Mouse (Mus musculus) kidney, postnatal 0 days (tissue): ENCODE results near the gene Arpp19. TPM values are rescaled to one million over a fixed set of nuclear protein-coding genes. Genes with fewer than 3 reads are reported as not detected.

Experiments
- ATAC-seq: fragments of 200-750 bp; cut with Nextera tagmentation; replicated peaks from 2 replicates; pipeline ENCODE4 v1.8.0; 2017; ENCODE audit warnings: low read depth, moderate number of reproducible peaks, moderate TSS enrichment, moderate library complexity; ENCODE audit not compliant: low FRiP score
- DNase-seq: peaks from one replicate; pipeline ENCODE4 v3.0.0-alpha.2; 2016; ENCODE audit warnings: low spot score
- H3K27ac ChIP-seq: fragments of 300-500 bp; sonication (generic); 2 replicates; pipeline ENCODE4 v1.5.1; 2014; ENCODE audit warnings: mild to moderate bottlenecking
- H3K27me3 ChIP-seq: fragments of 300-500 bp; sonication (generic); 2 replicates; pipeline ENCODE4 v1.6.1; 2014; ENCODE audit warnings: low read length, mixed read lengths; ENCODE audit not compliant: insufficient read depth
- H3K36me3 ChIP-seq: fragments of 300-500 bp; sonication (generic); 2 replicates; pipeline ENCODE4 v1.6.1; 2014; ENCODE audit warnings: low read length, mixed read lengths; ENCODE audit not compliant: insufficient read depth
- H3K4me1 ChIP-seq: fragments of 300-500 bp; sonication (generic); replicated peaks from 2 replicates; pipeline ENCODE4 v1.6.1; 2014; ENCODE audit warnings: antibody characterized with exemption, low read length, mixed read lengths; ENCODE audit not compliant: insufficient read depth
- H3K4me2 ChIP-seq: fragments of 300-500 bp; sonication (generic); 2 replicates; pipeline ENCODE4 v1.6.1; 2014; ENCODE audit warnings: mild to moderate bottlenecking, low read length, moderate library complexity, mixed read lengths
- H3K4me3 ChIP-seq: fragments of 300-500 bp; sonication (generic); replicated peaks from 2 replicates; pipeline ENCODE4 v1.5.1; 2014; ENCODE audit warnings: low read depth, low read length
- H3K9ac ChIP-seq: fragments of 300-500 bp; sonication (generic); 2 replicates; pipeline ENCODE4 v1.6.1; 2014; ENCODE audit warnings: low read depth, low read length
- H3K9me3 ChIP-seq: fragments of 300-500 bp; sonication (generic); replicated peaks from 2 replicates; pipeline ENCODE4 v1.6.1; 2016; ENCODE audit warnings: low read length, inconsistent platforms, mixed read lengths
- CTCF ChIP-seq: IDR thresholded peaks from 2 replicates; pipeline ENCODE4 v1.5.1; 2016; ENCODE audit warnings: antibody characterized with exemption, low read depth, mild to moderate bottlenecking, moderate library complexity
- WGBS: fragments of 180-500 bp; shearing (Covaris S2); extraction: QIAGEN DNeasy Blood & Tissue Kit; methylation state at CpG from one replicate; pipeline ENCODE4 v1.1.7; 2014; 5-methylcytosine and 5-hydroxymethylcytosine counted together
- polyA plus RNA-seq: library from polyadenylated mRNA; unstranded; fragments of >200 nt; fragmentation: Nextera tagmentation; extraction: Ambion mirVana; gene quantifications from 2 replicates; pipeline ENCODE4 v1.2.1, GENCODE M21; 2015

The Arpp19 gene
- polyA plus RNA-seq, 1 experiment from 2014 or later: 366 TPM

- no peaks in the 10 kb centered on the region for H3K9me3 ChIP-seq
- no peaks in the 10 kb centered on the region for H3K27me3 ChIP-seq
- H3K4me3 ChIP-seq: no peak overlapping the region
- no peak overlapping the region for H3K9ac ChIP-seq
- no peak for TF ChIP-seq CTCF
- DNase-seq: no peak
- H3K36me3 ChIP-seq: peaks cover 4% of the 10 kb centered on the region; the same call in 1 of the 2 replicates
- no peak overlapping the region for H3K27ac ChIP-seq
- 75% methylated on average over 6 of the region's 6 CpGs for WGBS
- H3K4me2 ChIP-seq: no peak overlapping the region
- no peak for ATAC-seq
- H3K4me1 ChIP-seq: no peaks in the 10 kb centered on the region
These were observed 36.4 kb upstream of the Arpp19 start for GRCm38 (mm10) chr9:75001006-75001405.

- Histone ChIP-seq H3K36me3 (peaks cover 6% of the 10 kb centered on the region; the same call in 1 of the 2 replicates), H3K4me2 (no peak overlapping the region), H3K4me1 (no peaks in the 10 kb centered on the region), H3K9me3 (no peaks in the 10 kb centered on the region), H3K9ac (no peak overlapping the region), H3K27ac (no peak overlapping the region), H3K4me3 (no peak overlapping the region), H3K27me3 (no peaks in the 10 kb centered on the region)
- ATAC-seq (no peak), DNase-seq (peak; percentile 58)
- WGBS: 64% methylated on average over 5 of the region's 5 CpGs
- no peak for TF ChIP-seq CTCF
These were observed 35.7 kb upstream of the Arpp19 start for GRCm38 (mm10) chr9:75001611-75002204.

- no peak overlapping the region for H3K4me3 ChIP-seq
- H3K9ac ChIP-seq: no peak overlapping the region
- H3K4me2 ChIP-seq: no peak overlapping the region
- DNase-seq (no peak), ATAC-seq (no peak)
- TF ChIP-seq CTCF: no peak
- peaks cover 6% of the 10 kb centered on the region; the same call in 1 of the 2 replicates for H3K36me3 ChIP-seq
- 58% methylated on average over 3 of the region's 3 CpGs for WGBS
- no peak overlapping the region for H3K27ac ChIP-seq
- no peaks in the 10 kb centered on the region for H3K4me1 ChIP-seq
- no peaks in the 10 kb centered on the region for H3K27me3 ChIP-seq
- no peaks in the 10 kb centered on the region for H3K9me3 ChIP-seq
These were observed 35.2 kb upstream of the Arpp19 start for GRCm38 (mm10) chr9:75002262-75002661.

GRCm38 (mm10) chr9:75004203-75004602 lies 33.2 kb upstream of the Arpp19 start:
- no peak for TF ChIP-seq CTCF

GRCm38 (mm10) chr9:75016591-75016990 lies 20.8 kb upstream of the Arpp19 start:
- Histone ChIP-seq H3K9me3 (no peaks in the 10 kb centered on the region), H3K27me3 (no peaks in the 10 kb centered on the region), H3K4me3 (no peak overlapping the region), H3K9ac (no peak overlapping the region), H3K27ac (no peak overlapping the region), H3K4me1 (no peaks in the 10 kb centered on the region), H3K4me2 (no peak overlapping the region), H3K36me3 (peaks cover 14% of the 10 kb centered on the region; the same call in 1 of the 2 replicates)
- WGBS: 92% methylated on average over 2 of the region's 2 CpGs
- no peak for DNase-seq
- no peak for TF ChIP-seq CTCF
- no peak for ATAC-seq

More at GRCm38 (mm10) chr9:75004203-75004602, 33.2 kb upstream of the Arpp19 start:
- no peaks in the 10 kb centered on the region for H3K27me3 ChIP-seq
- peaks cover 10% of the 10 kb centered on the region for H3K36me3 ChIP-seq
- no peak overlapping the region for H3K4me2 ChIP-seq
- H3K27ac ChIP-seq: no peak overlapping the region
- H3K9me3 ChIP-seq: no peaks in the 10 kb centered on the region
- ATAC-seq (no peak), DNase-seq (no peak)
- H3K4me1 ChIP-seq: no peaks in the 10 kb centered on the region
- H3K9ac ChIP-seq: no peak overlapping the region
- no peak overlapping the region for H3K4me3 ChIP-seq
- WGBS: 90% methylated on average over 10 of the region's 10 CpGs

- no peak overlapping the region for H3K9ac ChIP-seq
- no peak for TF ChIP-seq CTCF
- ATAC-seq (no peak), DNase-seq (no peak)
- H3K4me3 ChIP-seq: no peak overlapping the region
- no peaks in the 10 kb centered on the region for H3K9me3 ChIP-seq
- no peaks in the 10 kb centered on the region for H3K4me1 ChIP-seq
- no peak overlapping the region for H3K27ac ChIP-seq
- no peak overlapping the region for H3K4me2 ChIP-seq
- H3K27me3 ChIP-seq: no peaks in the 10 kb centered on the region
- H3K36me3 ChIP-seq: peaks cover 14% of the 10 kb centered on the region; the same call in 1 of the 2 replicates
- 93% methylated on average over 6 of the region's 6 CpGs for WGBS
These were observed 18.2 kb upstream of the Arpp19 start for GRCm38 (mm10) chr9:75019181-75019580.

GRCm38 (mm10) chr9:75019592-75019991 lies 17.8 kb upstream of the Arpp19 start:
- ATAC-seq (no peak), DNase-seq (no peak)
- Histone ChIP-seq H3K27ac (no peak overlapping the region), H3K36me3 (peaks cover 14% of the 10 kb centered on the region; the same call in 1 of the 2 replicates), H3K4me3 (no peak overlapping the region), H3K27me3 (no peaks in the 10 kb centered on the region), H3K4me1 (no peaks in the 10 kb centered on the region), H3K9ac (no peak overlapping the region), H3K9me3 (no peaks in the 10 kb centered on the region), H3K4me2 (no peak overlapping the region)
- 89% methylated on average over 3 of the region's 3 CpGs for WGBS
- no peak for TF ChIP-seq CTCF
